Mouse (Mus musculus): ENCODE data around the gene Piwil4. TPM values are rescaled to one million over a fixed set of nuclear protein-coding genes. Genes with fewer than 3 reads are reported as not detected.

Gene Piwil4
- not detected for total RNA-seq (2021)
- long read RNA-seq, experiment 1, result 0 reads
- long read RNA-seq, experiment 2, result 0 reads

GRCm38 (mm10) chr9:14740151-14740924 lies at the start of gene Piwil4:
Gene Piwil4 (minus strand): TSS chr9:14740733.
- no peak for DNase-seq (ENCODE audit: low spot score in 2 of 2)
- intact Hi-C loops (cut with DNase I), result no loop called here

GRCm38 (mm10) chr9:14787356-14787755 lies 46.8 kb upstream of the Piwil4 start:
- no peak for DNase-seq (ENCODE audit: low spot score in 2 of 2)
- intact Hi-C loops (cut with DNase I), result no loop called here

- intact Hi-C loops (cut with DNase I), result no loop called here
- DNase-seq (ENCODE audit: low spot score in 2 of 2), result peak; percentile 92 to 96
Measured at GRCm38 (mm10) chr9:14784039-14785002, 43.8 kb upstream of the Piwil4 start, which contains the start of the genes Mre11a and Ankrd49. Gene Mre11a (plus strand): TSS chr9:14784654. Gene Ankrd49 (minus strand): TSS chr9:14784856.

GRCm38 (mm10) chr9:14778341-14778740 lies 37.8 kb upstream of the Piwil4 start:
- intact Hi-C loops (cut with DNase I), result no loop called here
- DNase-seq (ENCODE audit: low spot score in 2 of 2), result no peak

GRCm38 (mm10) chr9:14773813-14774212 lies 33.3 kb upstream of the Piwil4 start:
- DNase-seq (ENCODE audit: low spot score in 2 of 2), result peak in 1 of 2 experiments; percentile 5
- intact Hi-C loops (cut with DNase I), result loop anchor here (2.0 to 5.0 kb wide), 2 partner anchors 241 to 438 kb away; no protein-coding TSS in a partner anchor

- intact Hi-C loops (cut with DNase I), result loop anchor here (5.0 kb wide), 1 partner anchor 440 kb away; no protein-coding TSS in a partner anchor
- DNase-seq (ENCODE audit: low spot score in 2 of 2), result no peak
Measured at GRCm38 (mm10) chr9:14772074-14772473, 31.5 kb upstream of the Piwil4 start.

GRCm38 (mm10) chr9:14770803-14771471 lies 30.4 kb upstream of the Piwil4 start, which contains the start of gene 1700012B09Rik:
Gene 1700012B09Rik (minus strand): TSS chr9:14771030.
- intact Hi-C loops (cut with DNase I), result loop anchor here (5.0 kb wide), 1 partner anchor 441 kb away; no protein-coding TSS in a partner anchor
- no peak for DNase-seq (ENCODE audit: low spot score in 2 of 2)

GRCm38 (mm10) chr9:14769811-14770210 lies 29.3 kb upstream of the Piwil4 start:
- DNase-seq (ENCODE audit: low spot score in 2 of 2), result no peak
- intact Hi-C loops (cut with DNase I), result loop anchor here (5.0 kb wide), 1 partner anchor 442 kb away; no protein-coding TSS in a partner anchor

- peak in 1 of 2 experiments; percentile 72 for DNase-seq (ENCODE audit: low spot score in 2 of 2)
- intact Hi-C loops (cut with DNase I), result loop anchor here (5.0 kb wide), 1 partner anchor 242 kb away; no protein-coding TSS in a partner anchor
Measured at GRCm38 (mm10) chr9:14764765-14765164, 24.2 kb upstream of the Piwil4 start.

GRCm38 (mm10) chr9:14759261-14759660 lies 18.7 kb upstream of the Piwil4 start:
- intact Hi-C loops (cut with DNase I), result no loop called here
- DNase-seq (ENCODE audit: low spot score in 2 of 2), result no peak

GRCm38 (mm10) chr9:14758590-14758989 lies 18.1 kb upstream of the Piwil4 start:
- intact Hi-C loops (cut with DNase I), result no loop called here
- no peak for DNase-seq (ENCODE audit: low spot score in 2 of 2)

- intact Hi-C loops (cut with DNase I), result no loop called here
- no peak for DNase-seq (ENCODE audit: low spot score in 2 of 2)
Measured at GRCm38 (mm10) chr9:14754469-14754868, 13.9 kb upstream of the Piwil4 start.

- intact Hi-C loops (cut with DNase I), result no loop called here
- no peak for DNase-seq (ENCODE audit: low spot score in 2 of 2)
Measured at GRCm38 (mm10) chr9:14753947-14754346, 13.4 kb upstream of the Piwil4 start.

GRCm38 (mm10) chr9:14752001-14752522 lies 11.5 kb upstream of the Piwil4 start, which contains the start of gene Fut4:
Gene Fut4 (minus strand): TSS chr9:14752393.
- intact Hi-C loops (cut with DNase I), result no loop called here
- DNase-seq (ENCODE audit: low spot score in 2 of 2), result no peak

GRCm38 (mm10) chr9:14751503-14752000 lies 11.0 kb upstream of the Piwil4 start:
- no peak for DNase-seq (ENCODE audit: low spot score in 2 of 2)
- intact Hi-C loops (cut with DNase I), result no loop called here

GRCm38 (mm10) chr9:14750901-14751502 lies 10.5 kb upstream of the Piwil4 start:
- intact Hi-C loops (cut with DNase I), result no loop called here
- DNase-seq (ENCODE audit: low spot score in 2 of 2), result no peak

GRCm38 (mm10) chr9:14739498-14740150 lies 909 bp downstream of the Piwil4 start:
- intact Hi-C loops (cut with DNase I), result no loop called here
- no peak for DNase-seq (ENCODE audit: low spot score in 2 of 2)

Measured in left cerebral cortex, postnatal 14 days (tissue).